Mouse (Mus musculus): ENCODE results near the gene Usp47.

Gene Usp47

GRCm38 (mm10) chr7:112121866-112122500 is 98.7 kb downstream of the Usp47 start:
- no peak for DNase-seq (ENCODE audit: low spot score)

GRCm38 (mm10) chr7:112123612-112124011 is 100.3 kb downstream of the Usp47 start:
- no peak for DNase-seq (ENCODE audit: low spot score)

DNA sequence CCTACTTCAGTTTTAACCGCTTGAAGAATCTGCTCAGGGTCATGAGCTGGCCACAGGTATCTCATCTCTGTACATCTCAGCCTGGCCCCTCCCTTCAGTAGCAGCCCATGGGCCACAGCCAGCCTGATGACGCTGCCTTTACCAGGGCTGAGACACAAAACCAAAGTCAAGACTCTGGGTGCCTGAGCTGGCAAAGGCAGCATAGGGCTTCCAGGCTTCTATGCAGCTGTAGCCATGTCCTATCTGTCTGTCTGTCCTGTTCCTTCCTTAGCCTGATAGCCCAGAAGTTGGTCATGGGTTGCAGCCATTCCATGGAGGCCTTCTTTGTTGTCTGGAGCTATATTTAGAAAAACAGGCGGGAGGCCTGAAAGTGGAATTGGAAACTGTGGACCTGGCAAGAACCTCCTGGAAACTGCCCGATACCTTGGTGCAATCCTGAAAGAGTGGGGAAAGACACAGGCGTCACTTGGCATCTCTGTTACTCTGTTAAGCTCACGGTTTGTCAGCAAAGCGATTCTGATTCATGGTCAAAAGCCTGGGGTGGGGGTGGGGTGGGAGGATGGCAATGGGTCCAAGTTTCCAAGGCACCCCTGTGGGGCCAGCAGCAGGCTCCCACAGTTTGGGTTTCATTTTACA is 102.4 kb downstream of the Usp47 start:
- DNase-seq (ENCODE audit: low spot score), result no peak

- no peak for DNase-seq (ENCODE audit: low spot score)
Observed at GRCm38 (mm10) chr7:112127085-112127637, 103.9 kb downstream of the Usp47 start.

DNA sequence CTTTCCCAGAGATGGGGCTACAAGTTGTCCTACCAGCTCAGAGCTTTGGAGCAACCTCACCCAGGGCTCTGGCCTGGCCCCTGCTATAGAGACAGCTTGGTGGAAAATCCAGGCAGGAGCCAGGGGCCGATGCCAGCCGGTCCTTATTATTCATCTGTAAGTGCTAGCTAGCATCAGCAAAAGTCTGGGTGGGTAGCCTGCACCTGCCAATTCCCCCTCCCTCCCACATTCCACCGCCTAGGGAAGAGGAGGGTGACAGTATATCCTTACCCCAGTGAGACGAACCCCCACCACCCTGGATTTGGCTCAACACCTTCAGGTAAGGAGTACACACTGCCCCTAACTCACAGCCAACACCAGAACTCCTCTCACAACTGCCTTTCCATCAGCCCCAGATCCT is 104.7 kb downstream of the Usp47 start:
- DNase-seq (ENCODE audit: low spot score), result no peak

DNA sequence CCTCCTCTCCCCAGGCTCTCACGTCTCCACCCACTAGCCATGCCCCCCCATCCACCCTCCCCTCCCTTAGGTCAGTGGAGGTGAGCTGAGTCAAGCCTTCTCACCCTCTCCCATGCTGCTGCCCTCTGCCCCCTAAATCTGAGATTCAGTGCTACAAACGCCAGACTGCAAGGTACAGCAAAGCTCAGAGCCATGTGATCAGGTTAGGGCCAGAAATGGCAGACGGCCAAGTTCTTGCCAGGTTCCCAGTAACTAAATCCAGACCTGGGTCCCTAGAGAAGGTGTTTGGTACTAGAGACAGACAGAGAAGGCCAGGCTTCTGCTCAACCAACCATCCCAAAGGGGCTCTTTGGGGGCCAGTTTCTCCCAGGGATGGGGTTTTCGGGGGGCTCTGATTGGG is 105.5 kb downstream of the Usp47 start:
- no peak for DNase-seq (ENCODE audit: low spot score)

GRCm38 (mm10) chr7:112129851-112130250 is 106.5 kb downstream of the Usp47 start:
- no peak for DNase-seq (ENCODE audit: low spot score)

- no peak for DNase-seq (ENCODE audit: low spot score)
Observed at GRCm38 (mm10) chr7:112130660-112131059, 107.4 kb downstream of the Usp47 start.

GRCm38 (mm10) chr7:112132005-112132404 is 108.7 kb downstream of the Usp47 start:
- DNase-seq (ENCODE audit: low spot score), result no peak

DNA sequence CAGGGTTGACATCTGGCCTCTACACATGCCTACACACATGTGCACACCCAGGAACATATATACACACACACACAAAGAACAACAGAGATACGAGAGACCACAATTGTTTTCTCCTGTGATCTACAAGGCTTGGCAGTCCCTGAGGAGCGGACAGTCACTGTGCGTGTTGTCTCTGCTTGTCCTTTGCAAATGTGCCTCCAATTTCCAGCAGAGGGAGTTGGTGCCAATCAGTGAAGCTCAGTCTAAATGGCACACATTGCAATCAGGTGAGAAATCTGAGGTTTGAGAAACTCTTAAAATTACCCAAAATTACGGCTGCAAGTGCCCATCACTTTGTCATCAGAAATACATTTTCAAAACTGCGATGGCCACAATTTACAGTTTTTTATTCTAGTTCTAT is 110.0 kb downstream of the Usp47 start:
- DNase-seq (ENCODE audit: low spot score), result no peak

- no peak for DNase-seq (ENCODE audit: low spot score)
Observed at GRCm38 (mm10) chr7:112135161-112135560, 111.9 kb downstream of the Usp47 start.

DNA sequence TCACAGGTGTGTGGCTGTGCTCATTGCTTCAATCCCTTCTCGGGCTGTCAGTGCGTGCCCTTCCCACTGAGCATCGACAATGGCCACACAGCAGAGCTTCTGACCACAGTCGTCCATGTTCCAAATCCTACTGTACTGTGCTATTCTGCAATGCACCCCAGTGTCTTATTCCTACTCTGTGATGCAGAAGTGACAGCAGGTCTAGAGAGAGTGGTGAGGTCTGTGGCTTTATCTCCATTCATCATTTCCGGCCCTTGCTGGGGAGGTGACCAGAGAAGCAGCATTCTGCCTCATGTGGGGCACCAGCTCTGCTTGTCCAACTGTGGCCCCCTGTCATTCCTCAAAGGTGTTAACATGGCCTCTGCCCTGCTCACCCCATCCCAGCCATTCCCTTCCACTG is 113.2 kb downstream of the Usp47 start:
- DNase-seq (ENCODE audit: low spot score), result no peak

GRCm38 (mm10) chr7:112138168-112138508 is 114.8 kb downstream of the Usp47 start:
- no peak for DNase-seq (ENCODE audit: low spot score)

DNA sequence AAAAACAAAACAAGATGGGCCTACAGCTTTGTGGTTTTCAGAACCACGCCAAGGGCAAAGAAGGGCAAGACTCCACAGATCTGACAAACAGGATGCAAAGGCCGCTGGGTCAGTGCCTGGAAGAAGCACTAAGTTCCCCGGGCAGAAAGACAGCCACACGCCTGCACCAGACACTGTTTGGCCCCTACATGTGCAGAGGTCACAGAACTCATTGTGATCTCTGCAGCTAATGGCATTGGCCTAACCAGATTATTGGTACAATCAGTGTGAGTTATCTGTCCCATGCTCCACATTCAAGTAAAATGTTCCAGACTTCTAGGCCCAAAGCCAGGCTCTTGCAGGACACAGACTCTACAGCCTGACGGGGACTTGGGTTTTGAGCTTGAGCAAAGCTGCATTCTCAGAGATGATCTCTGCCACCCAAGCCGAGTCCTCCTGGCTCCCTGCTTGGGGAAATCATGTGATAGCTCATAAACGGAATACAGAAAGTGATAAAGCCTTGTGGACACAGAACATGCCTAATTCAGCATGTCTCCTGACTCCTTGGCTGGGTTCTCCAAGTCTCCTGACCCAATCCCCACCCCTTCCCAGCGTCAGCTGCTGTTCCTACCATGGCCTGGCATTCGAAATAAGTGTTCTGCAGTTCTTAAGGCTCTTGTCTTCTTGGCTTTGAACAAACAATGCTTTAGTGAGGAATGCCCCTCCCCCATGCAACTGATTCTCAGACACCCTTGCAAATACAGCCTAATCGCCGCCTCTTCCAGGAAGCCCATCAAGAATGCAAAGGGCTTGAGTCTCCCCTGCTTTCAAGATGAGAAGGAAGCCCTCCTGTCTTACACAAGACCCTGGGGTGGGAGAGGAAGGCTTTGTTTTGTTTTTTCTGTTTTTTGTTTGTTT is 115.5 kb downstream of the Usp47 start:
- no peak for DNase-seq (ENCODE audit: low spot score)

DNA sequence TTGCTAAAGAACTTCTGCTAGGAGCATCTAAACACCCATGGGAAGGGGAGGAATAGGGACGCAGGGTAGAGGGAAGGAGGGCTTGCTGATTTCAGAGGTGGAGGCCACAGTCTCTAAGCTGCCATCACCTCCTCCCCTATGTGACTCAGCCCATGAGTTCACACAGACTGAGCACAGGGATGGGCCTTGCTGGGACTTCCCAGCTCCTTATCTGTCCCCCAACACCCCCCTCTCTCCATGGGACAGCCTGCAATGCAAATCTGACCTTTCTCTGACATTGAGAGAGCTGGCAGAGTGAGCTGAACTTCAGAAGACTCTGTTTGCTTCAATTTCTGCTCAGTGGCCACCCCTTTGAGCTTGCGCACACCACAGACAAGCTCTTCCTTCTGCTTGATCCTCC is 117.4 kb downstream of the Usp47 start:
- DNase-seq (ENCODE audit: low spot score), result no peak

DNA sequence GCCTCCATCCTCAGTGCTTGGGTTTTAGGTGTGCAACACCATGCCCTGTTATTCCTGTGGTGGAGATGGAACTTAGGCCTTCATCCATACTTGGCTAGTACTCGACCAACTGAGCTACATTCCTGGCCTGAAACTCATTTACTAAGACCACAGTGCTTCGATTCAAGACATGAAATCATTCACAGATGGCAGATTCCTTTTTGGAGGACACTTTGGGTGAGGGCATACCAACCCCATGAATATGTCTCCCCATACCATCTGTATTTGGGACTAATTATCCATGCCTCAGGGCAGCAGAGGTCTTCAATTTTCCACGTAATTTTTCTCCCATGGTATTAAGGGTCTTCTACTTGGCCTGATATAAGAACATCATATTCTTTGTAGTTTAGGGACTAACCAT is 119.3 kb downstream of the Usp47 start:
- DNase-seq (ENCODE audit: low spot score), result no peak

- DNase-seq (ENCODE audit: low spot score), result no peak
Observed at GRCm38 (mm10) chr7:112143090-112143500, 119.8 kb downstream of the Usp47 start.

DNA sequence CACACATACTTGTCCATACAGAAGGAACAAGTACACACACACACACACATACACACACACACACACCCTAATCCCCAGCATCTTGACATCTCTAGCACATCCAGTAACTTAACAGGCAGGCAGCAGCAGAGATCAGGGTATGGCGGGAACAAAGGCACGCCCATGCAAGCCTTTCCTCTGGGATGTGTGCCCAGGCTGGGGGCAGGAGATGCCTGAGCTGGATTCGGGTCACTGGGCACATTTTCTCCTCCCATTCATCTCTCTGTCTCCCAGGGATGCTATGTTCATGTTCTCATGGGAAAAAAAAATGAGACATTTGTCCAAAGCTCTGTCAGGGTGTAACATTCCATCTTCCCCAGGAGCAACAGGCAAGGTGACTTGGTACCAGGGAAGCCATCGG is 120.7 kb downstream of the Usp47 start:
- DNase-seq (ENCODE audit: low spot score), result no peak

- no peak for DNase-seq (ENCODE audit: low spot score)
Observed at GRCm38 (mm10) chr7:112144646-112145179, 121.4 kb downstream of the Usp47 start.

- no peak for DNase-seq (ENCODE audit: low spot score)
Observed at GRCm38 (mm10) chr7:112147979-112148378, 124.7 kb downstream of the Usp47 start.

GRCm38 (mm10) chr7:112149113-112149512 is 125.8 kb downstream of the Usp47 start:
- no peak for DNase-seq (ENCODE audit: low spot score)

DNA sequence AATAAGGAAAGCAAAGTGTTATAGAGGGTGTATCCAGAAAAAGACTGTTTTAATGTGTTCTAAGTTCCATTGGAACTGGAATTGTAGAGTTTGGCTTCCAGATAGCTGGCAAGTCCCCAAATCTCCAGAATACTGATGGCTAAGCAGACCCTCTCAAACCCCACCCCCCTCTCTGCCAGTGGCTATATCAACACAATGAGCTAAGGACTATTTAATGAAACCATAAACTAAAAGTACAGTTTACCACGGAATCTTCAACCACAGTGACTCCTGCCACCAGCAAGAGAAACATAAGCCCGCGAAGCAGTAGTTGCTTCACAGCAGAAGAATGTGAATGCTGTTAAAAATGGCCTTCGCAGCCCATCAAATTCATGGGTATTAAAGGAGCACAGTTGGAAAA is 131.1 kb downstream of the Usp47 start:
- no peak for DNase-seq (ENCODE audit: low spot score)

DNA sequence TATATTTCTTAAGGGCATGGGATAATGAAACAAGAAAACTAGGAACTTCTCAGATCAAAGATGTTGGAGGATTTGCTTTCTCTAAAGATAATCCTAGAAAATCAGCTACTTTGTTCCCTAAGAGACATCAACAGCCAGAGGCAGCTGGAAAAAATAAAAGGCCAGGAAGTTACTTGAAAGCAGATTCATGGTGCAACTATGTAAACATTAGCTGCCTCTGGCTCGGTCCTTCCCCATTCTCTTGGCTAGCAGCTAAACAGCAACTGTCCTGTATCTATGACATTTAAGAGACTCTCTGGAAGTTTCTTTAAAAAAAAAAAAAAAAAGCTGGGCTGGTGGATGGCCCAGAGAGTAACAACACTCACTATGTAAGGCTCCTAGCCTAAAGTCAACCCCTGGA is 131.9 kb downstream of the Usp47 start:
- DNase-seq (ENCODE audit: low spot score), result no peak

Data from urinary bladder, postnatal 10 days (tissue).